Mouse (Mus musculus): Measurements from ENCODE around the gene Golga5. TPM values are rescaled to one million over a fixed set of nuclear protein-coding genes. Genes with fewer than 3 reads are reported as not detected.

Golga5 gene
- polyA plus RNA-seq (2017; shearing (Covaris generic)) = 10 to 100 TPM; 24.8 to 26.8 (median 25.1) TPM

DNA sequence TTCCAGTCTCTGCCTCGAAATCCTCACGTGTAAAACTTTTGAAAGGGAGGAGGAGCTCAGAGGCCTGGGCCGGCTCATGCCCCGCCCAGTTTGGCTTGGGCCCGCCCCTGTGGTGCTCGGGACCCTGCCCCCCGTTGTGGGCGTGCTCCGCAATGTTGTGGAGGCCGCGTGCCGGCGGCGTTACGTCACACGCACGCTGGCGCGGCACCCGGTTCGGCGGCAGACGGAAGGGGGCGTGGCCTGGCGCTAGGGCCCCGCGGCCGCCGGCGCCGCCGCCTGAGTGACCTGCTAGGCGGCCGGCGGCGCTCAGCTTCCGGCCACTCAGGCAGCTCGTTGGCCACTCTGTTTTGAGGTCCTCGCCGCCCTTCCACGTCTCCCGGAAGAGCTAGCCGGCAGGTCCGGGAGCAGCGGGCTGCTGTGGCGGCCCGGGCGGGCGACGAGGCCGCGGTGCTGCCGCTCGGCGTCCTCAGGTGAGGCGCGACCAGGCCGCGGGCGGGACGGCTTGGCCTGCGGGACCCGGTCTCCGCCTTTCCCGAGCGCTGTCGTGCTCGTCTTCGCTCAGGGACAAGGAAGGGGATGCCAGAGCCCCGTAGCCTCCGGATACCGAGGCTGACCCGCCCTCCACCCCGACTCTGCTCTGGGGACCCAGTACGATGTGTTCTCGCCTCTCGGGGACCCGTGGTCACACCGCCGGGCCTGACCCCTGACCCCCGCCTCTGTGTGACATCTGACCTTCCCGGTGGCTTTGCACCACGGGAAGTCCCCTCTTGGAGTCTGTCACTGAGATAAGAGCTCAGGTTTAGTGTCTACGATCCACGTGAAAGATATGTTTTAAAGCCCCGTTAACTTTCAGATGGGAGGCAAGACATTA, at the start of gene Golga5:
Gene Golga5 (plus strand): TSS at position 242 of the 871 bp plus-strand sequence.
- peak; percentile 97 for ATAC-seq

- no peak for ATAC-seq
Measured at GRCm38 (mm10) chr12:102419544-102419943, 49.4 kb upstream of the Golga5 start.

DNA sequence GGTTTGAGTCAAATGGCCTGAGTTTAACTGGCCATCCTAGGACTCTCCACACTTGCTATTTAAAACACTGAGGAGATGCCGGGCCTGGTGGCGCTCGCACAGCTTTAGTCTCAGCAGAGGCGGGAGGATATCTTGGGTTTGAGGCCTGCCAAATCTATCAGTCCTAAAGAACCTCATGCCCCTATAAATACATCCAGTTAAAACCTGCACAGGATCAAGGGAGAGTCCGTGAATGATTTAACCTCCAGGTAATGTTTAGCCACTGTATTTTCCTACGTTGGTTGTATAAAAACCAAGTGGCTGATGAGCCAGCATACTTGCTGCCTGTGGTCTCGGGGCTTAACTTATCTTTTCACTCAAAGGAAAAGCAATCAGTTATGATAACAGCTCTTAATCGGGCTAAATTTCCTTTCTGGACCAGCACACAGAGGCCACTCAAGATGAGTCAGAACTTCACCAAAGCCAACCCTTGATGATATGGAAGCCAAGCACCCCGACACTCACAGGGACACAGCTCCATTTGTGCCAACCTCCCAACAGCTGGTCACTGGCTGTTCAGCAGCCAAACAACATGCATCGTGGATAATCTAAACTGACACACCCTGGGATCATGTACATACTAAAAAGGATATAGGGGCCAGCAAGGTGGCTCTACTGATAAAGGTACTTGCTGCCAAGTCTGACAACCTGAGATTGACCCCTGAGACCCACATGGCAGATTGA, 48.6 kb upstream of the Golga5 start:
- no peak for ATAC-seq

- no peak for ATAC-seq
Measured at GRCm38 (mm10) chr12:102422065-102422464, 46.9 kb upstream of the Golga5 start.

GRCm38 (mm10) chr12:102422623-102423320, 46.2 kb upstream of the Golga5 start:
- no peak for ATAC-seq

- no peak for ATAC-seq
Measured at GRCm38 (mm10) chr12:102423625-102424024, 45.3 kb upstream of the Golga5 start.

GRCm38 (mm10) chr12:102424456-102424855, 44.5 kb upstream of the Golga5 start:
- no peak for ATAC-seq

DNA sequence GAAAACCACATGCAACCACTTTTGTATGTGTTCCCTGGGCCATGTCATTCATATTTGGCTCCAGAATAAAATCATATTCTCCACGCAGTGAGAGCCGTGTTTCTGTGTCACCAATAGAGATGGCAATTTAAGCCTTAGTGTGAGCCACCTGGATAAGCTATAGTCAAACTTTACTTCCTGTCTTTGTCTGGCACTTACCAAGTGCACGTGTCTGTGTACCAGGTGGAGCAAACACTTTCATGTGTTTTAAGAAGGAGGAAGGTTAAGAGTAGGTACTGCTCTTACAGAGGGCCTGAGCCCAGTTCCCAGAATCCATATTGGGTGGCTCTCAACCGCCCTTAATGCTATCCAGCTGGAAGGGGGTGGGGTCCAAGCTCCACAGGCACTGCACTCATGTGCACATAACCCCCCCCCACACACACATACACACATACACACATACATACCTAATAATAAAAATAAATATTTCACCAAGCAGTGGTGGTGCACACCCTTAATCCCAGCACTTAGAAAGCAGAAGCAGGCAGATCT, 43.8 kb upstream of the Golga5 start:
- no peak for ATAC-seq

DNA sequence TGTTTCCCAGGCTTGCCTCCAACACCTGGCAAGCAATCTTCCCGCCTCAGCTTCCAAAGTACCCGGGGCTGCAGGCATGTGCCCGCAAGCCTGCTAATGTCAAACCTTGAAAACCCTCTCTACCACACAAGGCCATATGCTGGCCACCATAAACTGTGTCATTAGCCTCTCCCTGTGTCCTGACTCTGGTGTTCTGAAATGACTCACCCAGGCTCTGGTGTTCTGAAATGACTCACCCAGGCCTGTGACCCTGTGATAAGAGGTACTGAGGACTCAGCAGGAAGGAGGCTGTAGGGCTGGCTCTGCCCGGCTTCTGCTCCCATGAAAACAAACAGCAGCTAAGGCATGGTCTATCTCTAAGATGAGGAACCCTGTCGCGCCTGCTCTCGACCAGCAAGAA, 42.6 kb upstream of the Golga5 start:
- ATAC-seq = no peak

DNA sequence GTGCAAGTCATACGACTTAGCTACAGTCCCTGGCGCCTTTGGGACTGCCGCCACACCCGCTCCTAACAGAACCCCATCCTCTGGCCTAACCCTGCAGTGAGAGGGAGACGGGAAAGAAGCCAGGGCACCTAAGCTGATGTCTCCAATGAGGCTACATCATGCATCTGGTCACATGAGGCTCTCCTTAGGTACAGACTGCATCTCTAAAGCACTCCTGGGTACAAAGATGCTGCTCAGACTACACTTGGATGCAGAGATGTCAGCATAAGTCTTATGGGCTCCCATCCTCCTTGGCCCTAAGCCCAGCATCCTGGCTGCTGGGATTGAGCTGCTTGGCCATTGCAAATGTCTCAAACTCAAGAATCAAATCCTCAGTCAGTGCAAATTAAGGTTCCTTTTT, 39.3 kb upstream of the Golga5 start:
- no peak for ATAC-seq

- ATAC-seq = no peak
Measured at GRCm38 (mm10) chr12:102430228-102430627, 38.7 kb upstream of the Golga5 start.

- no peak for ATAC-seq
Measured at GRCm38 (mm10) chr12:102432238-102432637, 36.7 kb upstream of the Golga5 start.

- ATAC-seq = no peak
Measured at GRCm38 (mm10) chr12:102434107-102434506, 34.8 kb upstream of the Golga5 start.

DNA sequence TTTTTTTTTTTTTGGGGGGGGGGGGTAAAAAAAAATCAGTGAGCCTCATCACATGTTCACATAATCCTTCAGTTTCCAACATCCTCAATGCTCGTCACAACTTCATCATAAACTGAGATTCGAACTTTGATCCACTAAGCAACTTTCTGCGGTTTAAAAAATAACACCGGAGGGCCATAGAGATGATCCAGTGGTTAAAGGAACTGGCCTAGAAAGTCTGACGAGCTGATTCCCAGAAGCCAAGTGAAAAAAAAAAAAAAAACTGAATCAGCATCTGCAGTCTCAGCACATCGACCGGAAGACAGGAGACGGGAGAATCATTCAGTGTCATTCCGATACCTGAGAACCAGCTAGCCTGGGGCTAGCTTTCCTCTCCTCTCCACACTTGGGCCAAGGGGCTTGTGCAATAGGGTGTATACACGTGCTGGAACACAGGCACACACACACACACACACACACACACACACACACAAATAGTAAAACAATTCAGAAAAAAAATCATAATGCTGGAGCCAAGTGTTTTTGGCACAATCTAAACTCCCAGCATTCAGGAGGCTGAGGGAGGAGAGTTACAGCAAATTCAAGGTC, 31.9 kb upstream of the Golga5 start:
- no peak for ATAC-seq

- ATAC-seq = no peak
Measured at GRCm38 (mm10) chr12:102437952-102438351, 31.0 kb upstream of the Golga5 start.

DNA sequence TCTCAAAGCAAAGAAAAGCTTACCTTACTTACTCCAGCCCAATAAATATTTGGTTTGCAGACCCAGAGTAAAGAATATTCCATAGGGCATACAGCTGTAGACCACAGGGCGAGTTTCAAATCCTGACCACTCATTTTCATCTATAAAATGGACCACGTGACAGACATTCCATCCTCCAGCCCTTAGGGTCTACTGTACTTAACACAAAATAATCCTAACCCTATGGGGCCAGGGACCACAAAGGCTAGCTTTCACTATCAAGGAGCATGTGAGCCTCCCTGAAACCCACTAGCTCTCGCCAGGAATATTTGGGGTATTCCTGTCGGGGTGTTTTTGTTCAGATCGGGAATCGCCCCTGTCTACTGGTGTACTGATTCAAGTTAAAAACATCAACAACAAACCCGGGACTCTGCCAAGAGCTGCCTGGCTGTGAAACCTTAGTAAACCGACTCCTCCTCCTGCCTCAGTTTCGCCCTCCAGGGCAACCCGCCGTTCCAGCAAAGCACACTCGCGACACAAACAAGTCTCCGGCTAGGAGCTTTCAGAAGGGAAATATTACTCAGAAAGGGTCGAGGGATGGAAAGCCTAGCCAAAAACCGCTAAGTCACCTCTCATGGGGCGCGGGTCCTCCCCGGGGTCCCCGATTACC, 29.8 kb upstream of the Golga5 start:
- no peak for ATAC-seq

- ATAC-seq = peak; percentile 100
Measured at GRCm38 (mm10) chr12:102439632-102440023, 29.3 kb upstream of the Golga5 start, which contains the start of gene Lgmn. TSS of gene Lgmn (minus strand) at chr12:102439813.

- ATAC-seq = no peak
Measured at GRCm38 (mm10) chr12:102440551-102440950, 28.4 kb upstream of the Golga5 start.

DNA sequence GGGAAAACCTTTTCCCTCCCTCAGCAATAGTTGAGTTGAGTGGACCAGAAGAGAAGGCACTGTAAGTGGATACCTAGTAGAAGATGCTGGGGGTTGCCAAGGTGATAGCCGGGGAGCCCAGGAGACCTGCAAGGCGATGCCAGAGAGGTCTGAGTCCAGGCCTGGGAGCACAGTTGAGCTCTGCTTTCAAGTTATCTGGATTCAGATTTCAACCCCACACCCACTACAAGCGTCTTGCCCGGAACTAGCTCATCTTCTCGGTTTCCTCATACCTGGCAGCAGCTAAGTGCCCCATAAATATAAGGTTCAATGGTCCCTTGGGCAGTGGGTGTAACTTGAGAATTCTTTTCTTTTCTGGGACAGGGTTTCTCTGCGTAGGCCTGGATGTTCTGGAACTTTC, 27.8 kb upstream of the Golga5 start:
- ATAC-seq = no peak

DNA sequence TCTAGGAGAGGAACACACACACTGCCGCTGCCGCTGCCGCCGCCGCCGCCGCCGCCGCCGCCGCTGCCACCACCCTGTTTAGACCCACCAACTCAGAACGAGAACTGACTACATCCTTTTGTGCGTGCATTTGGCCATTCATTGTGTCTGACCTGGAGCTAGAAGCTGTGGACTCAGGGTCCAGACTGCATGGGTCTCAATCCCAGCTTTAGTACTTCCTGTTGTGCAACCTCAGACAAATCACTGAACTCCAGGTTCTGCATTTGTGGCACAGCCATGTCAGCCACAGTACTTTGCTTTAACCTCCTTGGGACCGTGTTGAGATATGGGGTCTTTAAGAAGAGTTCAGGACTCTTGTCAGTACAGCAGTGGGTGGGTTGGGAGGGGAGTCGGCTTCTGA, 26.3 kb upstream of the Golga5 start:
- no peak for ATAC-seq

DNA sequence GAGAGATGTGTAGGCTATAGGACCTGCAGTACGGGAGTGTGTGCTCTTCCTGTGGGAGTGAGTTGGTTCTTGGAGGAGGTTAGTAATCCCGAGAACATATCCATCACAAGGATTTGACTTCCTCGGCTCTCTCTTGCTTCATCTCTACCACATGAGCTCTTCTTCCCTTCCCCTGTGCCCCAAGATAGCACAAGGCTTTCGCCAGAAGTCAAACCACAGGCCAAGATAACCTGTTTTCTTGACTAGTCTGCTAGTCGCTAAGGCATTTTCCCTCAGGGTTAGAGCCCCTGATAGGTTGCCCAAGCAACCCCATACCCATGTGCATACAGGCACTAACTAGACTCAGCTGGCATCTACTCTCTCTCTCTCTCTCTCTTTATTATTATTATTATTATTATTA, 25.3 kb upstream of the Golga5 start:
- ATAC-seq = no peak

DNA sequence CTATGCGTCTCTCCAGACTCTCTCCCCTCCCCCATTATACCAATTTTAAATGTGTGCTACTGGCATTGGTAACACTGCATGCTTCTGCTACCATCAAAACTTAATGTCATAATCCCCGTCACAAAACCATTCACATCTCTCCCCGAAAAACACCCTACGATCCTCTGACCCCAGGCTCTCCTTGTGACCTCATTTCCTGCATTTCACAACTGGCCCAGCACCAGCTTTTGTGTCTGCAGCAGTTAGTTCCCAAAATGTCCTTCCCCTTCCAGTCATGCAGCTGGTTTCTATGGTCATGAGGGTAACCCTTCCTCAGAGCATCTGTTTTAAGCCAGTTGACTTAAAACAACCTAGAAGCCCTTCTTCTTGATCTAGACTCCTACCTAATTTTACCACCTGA, 23.5 kb upstream of the Golga5 start:
- no peak for ATAC-seq

Measured in inflammation-experienced regulatory T-cells, adult 6 months (primary cell).